Mouse (Mus musculus): ENCODE measurements around the gene Tex10. TPM values are rescaled to one million over a fixed set of nuclear protein-coding genes. Genes with fewer than 3 reads are reported as not detected.
A peak's percentile ranks its signal among the peaks of the same experiment; 100 is the strongest.

Tex10 gene
- polyA plus RNA-seq (2012; rRNA removed), result 6.8 and 9.2 TPM in 2 replicates

DNA sequence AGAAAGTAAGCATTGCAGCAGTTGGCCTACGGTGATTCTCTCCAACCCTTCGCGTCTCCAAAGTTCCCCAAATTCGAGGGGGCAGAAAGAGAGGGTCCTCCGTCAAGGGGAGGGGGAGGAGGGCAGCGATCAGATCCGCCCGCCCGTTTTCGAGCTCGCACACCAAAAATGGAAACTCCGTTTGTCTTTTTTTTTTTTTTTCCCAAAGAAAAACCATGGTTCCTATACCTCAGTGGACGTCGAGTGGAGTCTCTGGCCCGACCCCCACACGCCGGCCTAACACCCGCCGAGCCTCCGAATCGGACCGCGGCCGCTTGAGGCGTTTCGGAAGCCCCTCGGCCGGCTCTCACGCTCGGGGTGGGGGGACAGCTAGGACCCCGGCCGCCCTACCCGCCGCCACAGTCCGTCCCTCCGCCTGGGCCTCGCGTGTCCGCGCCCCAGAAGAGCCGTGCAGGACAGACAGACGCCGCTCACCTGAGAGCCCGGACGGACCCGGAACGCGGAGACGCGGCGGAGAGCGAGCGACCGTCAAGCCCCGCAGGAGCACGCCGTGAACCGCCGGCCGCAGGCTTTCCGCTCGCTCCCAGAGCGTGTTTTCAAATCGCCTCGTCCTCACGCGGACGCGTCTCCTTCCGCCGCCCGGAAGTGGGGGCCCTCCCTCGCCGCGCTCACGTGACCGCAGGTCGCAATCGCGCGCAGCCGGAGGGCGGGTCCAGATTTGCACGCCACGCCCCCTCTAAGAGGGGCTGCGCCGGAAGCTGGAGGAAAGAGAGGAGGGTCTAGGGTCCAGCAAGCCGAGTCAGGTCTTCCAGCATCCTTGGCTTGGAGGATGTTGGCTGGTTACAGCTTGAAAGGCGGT, at the start of gene Tex10:
TSS of gene Tex10 (minus strand) at position 668 of the 859 bp plus-strand sequence.
- Histone ChIP-seq H3K27ac (ENCODE audit: insufficient read depth, low read length) (peak within 1 kb of the TSS; percentile 79), H3K4me1 (ENCODE audit: control insufficient read depth, insufficient read depth, insufficient read length) (peaks cover 2% of the 10 kb centered on the region; the same call in 1 of the 2 replicates), H3K27me3 (ENCODE audit: control insufficient read depth, insufficient read depth, low read length) (no peaks in the 10 kb centered on the region), H3K4me3 (ENCODE audit: extremely low read depth, insufficient read depth, insufficient read length) (peak within 1 kb of the TSS; percentile 85), H3K36me3 (ENCODE audit: control insufficient read depth, insufficient read depth, low read length) (peaks cover 7% of the 10 kb centered on the region)
- WGBS, result 1% methylated on average over 88 of the region's 89 CpGs
- TF ChIP-seq POLR2A (IDR thresholded peaks at IDR 0.05; ENCODE audit: low read depth, low read length) (no peak), CTCF (IDR thresholded peaks at IDR 0.05; ENCODE audit: extremely low read depth, insufficient read depth, insufficient read length, insufficient replicate concordance) (no peak)
- DNase-seq (ENCODE audit: low read depth in 1 of 2, low spot score in 2 of 2), result peak; percentile 78 to 92

DNA sequence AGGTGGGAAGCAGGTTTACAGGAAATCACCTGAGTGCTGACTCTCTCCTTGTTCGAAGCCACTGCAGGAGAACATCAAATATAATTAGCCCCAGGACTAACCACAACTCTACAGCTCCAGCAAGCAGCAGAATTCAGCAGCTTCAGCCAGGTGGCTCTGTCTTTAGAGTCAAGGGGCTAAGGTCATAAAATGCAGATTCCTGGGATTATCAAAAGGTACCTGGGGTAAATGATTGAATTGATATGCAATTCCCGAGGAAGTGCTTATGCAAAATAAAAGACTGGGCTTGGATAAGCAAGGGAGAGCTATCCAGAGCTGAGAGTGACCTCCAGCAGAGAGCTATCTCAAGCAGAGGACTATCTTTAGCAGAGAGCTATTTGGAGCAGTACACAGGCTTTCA, 37.6 kb upstream of the Tex10 start:
- Histone ChIP-seq H3K27me3 (ENCODE audit: control insufficient read depth, insufficient read depth, low read length) (no peaks in the 10 kb centered on the region), H3K27ac (ENCODE audit: insufficient read depth, low read length) (no peak overlapping the region), H3K4me1 (ENCODE audit: control insufficient read depth, insufficient read depth, insufficient read length) (no peaks in the 10 kb centered on the region), H3K36me3 (ENCODE audit: control insufficient read depth, insufficient read depth, low read length) (no peaks in the 10 kb centered on the region), H3K4me3 (ENCODE audit: extremely low read depth, insufficient read depth, insufficient read length) (no peak overlapping the region)
- no peak for DNase-seq (ENCODE audit: low read depth in 1 of 2, low spot score in 2 of 2)
- no peak for TF ChIP-seq POLR2A (IDR thresholded peaks at IDR 0.05; ENCODE audit: low read depth, low read length)
- no peak for TF ChIP-seq CTCF (IDR thresholded peaks at IDR 0.05; ENCODE audit: extremely low read depth, insufficient read depth, insufficient read length, insufficient replicate concordance)
- WGBS, result 32% methylated on average over 2 of the region's 2 CpGs

DNA sequence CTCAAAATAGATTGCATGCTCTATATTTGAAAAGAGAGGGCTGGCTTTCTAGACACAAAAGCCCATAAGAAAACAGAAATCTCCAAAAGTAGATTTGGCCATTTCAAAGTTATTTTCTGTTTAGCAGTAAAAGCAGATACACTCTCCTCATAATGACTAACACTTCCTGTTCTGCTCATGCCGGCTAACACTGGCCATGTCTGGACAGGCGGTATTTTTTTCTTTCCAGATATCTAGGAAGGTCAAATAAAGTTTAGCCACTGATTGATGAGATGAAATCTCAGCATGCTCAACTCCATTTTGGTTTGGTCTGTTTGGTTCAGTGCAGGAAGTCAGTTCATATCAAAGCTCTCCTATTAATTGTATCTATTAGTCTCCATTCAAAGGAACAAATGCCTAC, 19.3 kb upstream of the Tex10 start:
- no peaks in the 10 kb centered on the region for H3K36me3 ChIP-seq (ENCODE audit: control insufficient read depth, insufficient read depth, low read length)
- no peak overlapping the region for H3K4me3 ChIP-seq (ENCODE audit: extremely low read depth, insufficient read depth, insufficient read length)
- H3K4me1 ChIP-seq (ENCODE audit: control insufficient read depth, insufficient read depth, insufficient read length), result no peaks in the 10 kb centered on the region
- H3K27me3 ChIP-seq (ENCODE audit: control insufficient read depth, insufficient read depth, low read length), result no peaks in the 10 kb centered on the region
- no peak overlapping the region for H3K27ac ChIP-seq (ENCODE audit: insufficient read depth, low read length)
- 48% methylated on average over 2 of the region's 2 CpGs for WGBS
- DNase-seq (ENCODE audit: low read depth in 1 of 2, low spot score in 2 of 2), result no peak
- no peak for TF ChIP-seq CTCF (IDR thresholded peaks at IDR 0.05; ENCODE audit: extremely low read depth, insufficient read depth, insufficient read length, insufficient replicate concordance)
- TF ChIP-seq POLR2A (IDR thresholded peaks at IDR 0.05; ENCODE audit: low read depth, low read length), result no peak

DNA sequence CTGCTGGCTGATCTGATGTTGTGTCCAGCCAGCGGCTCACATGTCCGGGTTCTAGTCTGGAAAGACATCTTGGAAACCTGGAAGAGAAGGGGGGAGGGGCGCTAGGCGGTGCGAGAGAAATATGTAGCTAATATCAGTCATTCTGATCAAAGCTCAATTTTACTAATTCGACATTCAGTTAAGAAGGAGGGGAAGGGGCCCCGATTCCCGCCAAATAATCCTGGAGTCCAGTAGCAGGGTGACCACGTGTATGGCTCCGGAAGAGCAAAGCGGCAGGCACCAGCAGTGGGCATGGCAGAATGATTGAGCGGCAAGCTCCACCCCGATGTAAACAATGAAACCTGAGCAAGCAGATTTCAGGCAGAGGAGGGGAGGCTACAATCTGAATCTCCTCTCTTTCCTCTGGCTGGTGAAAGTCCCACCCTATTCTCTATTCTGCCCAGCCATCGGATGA, 18.1 kb upstream of the Tex10 start:
- H3K4me3 ChIP-seq (ENCODE audit: extremely low read depth, insufficient read depth, insufficient read length), result no peak overlapping the region

DNA sequence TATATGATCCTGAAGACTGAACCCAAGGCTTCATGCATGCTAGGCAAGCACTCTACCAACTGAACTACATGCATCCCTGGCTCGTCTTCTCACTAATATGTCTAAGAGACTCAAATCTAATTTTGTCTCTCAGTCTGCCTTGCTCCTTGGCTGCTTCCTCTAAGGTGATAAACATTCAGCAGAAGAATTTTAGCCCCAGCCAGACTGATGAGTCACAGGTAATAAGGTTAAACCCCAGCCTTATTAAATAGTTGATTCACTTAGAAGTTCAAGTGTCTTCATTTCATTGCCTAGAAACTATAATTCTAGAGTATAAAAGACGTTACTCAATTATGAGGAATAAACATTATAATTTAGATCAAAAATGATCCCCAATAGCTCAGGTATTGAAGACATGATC, 15.7 kb upstream of the Tex10 start:
- 89% methylated on average over 2 of the region's 2 CpGs for WGBS
- TF ChIP-seq POLR2A (IDR thresholded peaks at IDR 0.05; ENCODE audit: low read depth, low read length) (no peak), CTCF (IDR thresholded peaks at IDR 0.05; ENCODE audit: extremely low read depth, insufficient read depth, insufficient read length, insufficient replicate concordance) (no peak)

More for the DNA sequence above, 18.1 kb upstream of the Tex10 start:
- Histone ChIP-seq H3K27me3 (ENCODE audit: control insufficient read depth, insufficient read depth, low read length) (no peaks in the 10 kb centered on the region), H3K4me1 (ENCODE audit: control insufficient read depth, insufficient read depth, insufficient read length) (no peaks in the 10 kb centered on the region), H3K36me3 (ENCODE audit: control insufficient read depth, insufficient read depth, low read length) (no peaks in the 10 kb centered on the region), H3K27ac (ENCODE audit: insufficient read depth, low read length) (no peak overlapping the region)
- TF ChIP-seq POLR2A (IDR thresholded peaks at IDR 0.05; ENCODE audit: low read depth, low read length) (no peak), CTCF (IDR thresholded peaks at IDR 0.05; ENCODE audit: extremely low read depth, insufficient read depth, insufficient read length, insufficient replicate concordance) (no peak)
- WGBS, result 40% methylated on average over 14 of the region's 14 CpGs
- DNase-seq (ENCODE audit: low read depth in 1 of 2, low spot score in 2 of 2), result no peak

DNA sequence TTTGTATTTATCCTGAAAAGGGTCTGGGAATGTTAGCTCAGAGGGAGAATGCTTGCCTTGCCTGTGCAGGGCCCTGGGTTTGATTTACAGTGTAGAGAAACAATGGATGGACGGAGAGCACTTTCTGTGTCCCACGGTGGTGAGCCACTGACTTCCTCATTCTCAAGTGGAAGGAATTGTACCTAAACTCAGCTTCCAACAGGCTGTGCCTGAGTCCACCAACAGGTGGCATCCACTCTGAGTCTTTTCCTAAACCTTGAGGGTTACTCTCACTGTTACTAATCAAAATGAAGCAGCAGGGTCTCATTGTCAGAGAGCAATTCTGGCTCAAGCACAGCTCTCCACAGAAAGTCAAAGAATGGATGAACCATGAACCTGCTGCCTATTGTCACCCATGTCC, 8.0 kb upstream of the Tex10 start:
- DNase-seq (ENCODE audit: low read depth in 1 of 2, low spot score in 2 of 2), result peak in 1 of 2 experiments; percentile 18
- no peak overlapping the region for H3K4me3 ChIP-seq (ENCODE audit: extremely low read depth, insufficient read depth, insufficient read length)
- no peak overlapping the region for H3K27ac ChIP-seq (ENCODE audit: insufficient read depth, low read length)
- no peaks in the 10 kb centered on the region for H3K27me3 ChIP-seq (ENCODE audit: control insufficient read depth, insufficient read depth, low read length)
- H3K4me1 ChIP-seq (ENCODE audit: control insufficient read depth, insufficient read depth, insufficient read length), result no peaks in the 10 kb centered on the region
- WGBS, result 13% methylated on average over 2 of the region's 2 CpGs
- TF ChIP-seq CTCF (IDR thresholded peaks at IDR 0.05; ENCODE audit: extremely low read depth, insufficient read depth, insufficient read length, insufficient replicate concordance), result no peak
- no peak for TF ChIP-seq POLR2A (IDR thresholded peaks at IDR 0.05; ENCODE audit: low read depth, low read length)
- H3K36me3 ChIP-seq (ENCODE audit: control insufficient read depth, insufficient read depth, low read length), result no peaks in the 10 kb centered on the region

More for the DNA sequence above, 15.7 kb upstream of the Tex10 start:
- H3K4me1 ChIP-seq (ENCODE audit: control insufficient read depth, insufficient read depth, insufficient read length), result no peaks in the 10 kb centered on the region
- no peak for DNase-seq (ENCODE audit: low read depth in 1 of 2, low spot score in 2 of 2)
- H3K36me3 ChIP-seq (ENCODE audit: control insufficient read depth, insufficient read depth, low read length), result no peaks in the 10 kb centered on the region
- no peak overlapping the region for H3K4me3 ChIP-seq (ENCODE audit: extremely low read depth, insufficient read depth, insufficient read length)
- no peak overlapping the region for H3K27ac ChIP-seq (ENCODE audit: insufficient read depth, low read length)
- H3K27me3 ChIP-seq (ENCODE audit: control insufficient read depth, insufficient read depth, low read length), result no peaks in the 10 kb centered on the region

DNA sequence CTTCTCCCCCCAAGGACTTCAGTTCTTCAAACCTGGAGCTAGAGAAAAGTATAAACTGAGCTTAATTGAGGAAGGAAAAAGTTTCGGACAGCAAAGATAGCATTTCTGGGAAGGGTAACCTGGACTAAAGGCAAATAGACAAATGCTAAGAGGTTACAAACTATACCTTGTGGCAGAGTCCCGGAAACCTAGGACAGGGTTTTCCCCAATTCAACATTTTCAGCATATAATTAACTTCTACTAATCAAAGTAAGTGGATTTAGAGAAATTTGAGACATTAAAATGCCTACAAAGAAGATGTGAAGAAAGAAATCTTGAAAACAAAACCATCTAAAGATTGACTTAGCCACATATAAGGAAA, 372 bp upstream of the Tex10 start:
- no peak for DNase-seq (ENCODE audit: low read depth in 1 of 2, low spot score in 2 of 2)
- Histone ChIP-seq H3K36me3 (ENCODE audit: control insufficient read depth, insufficient read depth, low read length) (peaks cover 2% of the 10 kb centered on the region; the same call in 1 of the 2 replicates), H3K4me3 (ENCODE audit: extremely low read depth, insufficient read depth, insufficient read length) (peak overlapping the region; percentile 85), H3K27me3 (ENCODE audit: control insufficient read depth, insufficient read depth, low read length) (no peaks in the 10 kb centered on the region), H3K27ac (ENCODE audit: insufficient read depth, low read length) (peak overlapping the region; percentile 26), H3K4me1 (ENCODE audit: control insufficient read depth, insufficient read depth, insufficient read length) (peaks cover 2% of the 10 kb centered on the region; the same call in 1 of the 2 replicates)
- WGBS, result 47% methylated on average over 2 of the region's 2 CpGs
- no peak for TF ChIP-seq POLR2A (IDR thresholded peaks at IDR 0.05; ENCODE audit: low read depth, low read length)
- no peak for TF ChIP-seq CTCF (IDR thresholded peaks at IDR 0.05; ENCODE audit: extremely low read depth, insufficient read depth, insufficient read length, insufficient replicate concordance)

All from spleen, adult 2 months (tissue).